Mouse (Mus musculus): Measurements from ENCODE around the gene Dmbt1. TPM values are rescaled to one million over a fixed set of nuclear protein-coding genes. Genes with fewer than 3 reads are reported as not detected.

The Dmbt1 gene
- polyA plus RNA-seq (2015; fragmentation: Nextera tagmentation; extraction: Ambion mirVana) = not detected in 2 replicates

DNA sequence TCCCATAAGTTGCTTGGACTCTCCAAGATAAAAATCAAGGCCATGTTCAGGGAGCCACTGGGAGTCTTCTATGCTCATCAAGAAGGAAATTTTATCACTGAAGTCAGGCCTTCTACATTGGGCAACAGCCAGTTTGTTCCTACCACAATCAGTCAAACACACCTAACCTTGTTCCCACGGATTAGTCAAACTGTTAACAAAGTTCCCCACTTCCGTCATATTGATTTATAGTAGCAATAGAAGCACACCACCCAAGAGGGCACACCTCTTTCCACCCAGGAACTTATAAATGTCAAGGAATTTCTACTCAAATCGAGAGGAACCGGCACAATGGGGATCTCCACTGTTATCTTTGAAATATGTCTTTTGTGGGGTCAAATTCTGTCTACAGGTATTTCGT, at the start of gene Dmbt1:
Gene Dmbt1 (plus strand): TSS at position 299 of the 400 bp plus-strand sequence.

GRCm38 (mm10) chr7:131146214-131146613, 114.4 kb downstream of the Dmbt1 start, which contains the start of gene 4933402N03Rik:
TSS of gene 4933402N03Rik (minus strand) at chr7:131146314.

Other genes starting within 250 kb of the Dmbt1 start
- gene Plekha1, start 166.3 kb upstream of the Dmbt1 start, polyA plus RNA-seq (2015; fragmentation: Nextera tagmentation; extraction: Ambion mirVana) = 40.6 and 44.2 TPM in 2 replicates
- 72.3 and 94.5 TPM in 2 replicates for gene Htra1, start 95.9 kb upstream of the Dmbt1 start, polyA plus RNA-seq (2015; fragmentation: Nextera tagmentation; extraction: Ambion mirVana)
- gene 4933402N03Rik, start 114.3 kb downstream of the Dmbt1 start, polyA plus RNA-seq (2015; fragmentation: Nextera tagmentation; extraction: Ambion mirVana) = not detected in 2 replicates
- 0.09 TPM in 1 of 2 replicates, not detected in the other for gene 5430419D17Rik, start 142.3 kb downstream of the Dmbt1 start, polyA plus RNA-seq (2015; fragmentation: Nextera tagmentation; extraction: Ambion mirVana)